Mouse (Mus musculus): ENCODE data around the gene Col9a1.

GRCm38 (mm10) chr1:24175761-24176160, 1.6 kb upstream of the Col9a1 start:
- TF ChIP-seq CTCF (IDR thresholded peaks at IDR 0.05; ENCODE audit: extremely low read depth, insufficient read depth, insufficient read length, insufficient replicate concordance) = no peak
- TF ChIP-seq POLR2A (IDR thresholded peaks at IDR 0.05; ENCODE audit: low read depth, low read length) = no peak

All from spleen, adult 2 months (tissue).